Mouse (Mus musculus) layer of hippocampus, postnatal 25 days (tissue): ENCODE data around the gene B4galnt2. TPM values are rescaled to one million over a fixed set of nuclear protein-coding genes. Genes with fewer than 3 reads are reported as not detected.

Experiments
- DNase-seq, 2 experiments: peaks; one replicate each; pipeline ENCODE4 v3.0.0; 2022; ENCODE audit warnings: mixed read lengths in 2 of 2, low spot score in 1 of 2; ENCODE audit errors: extremely low spot score in 1 of 2
- total RNA-seq, 2 experiments: library from RNA; stranded (reverse); gene quantifications; 2 replicates each; pipeline ENCODE4 v1.2.3; 2021

The B4galnt2 gene
- total RNA-seq, 2 experiments from 2014 or later = not detected

GRCm38 (mm10) chr11:95842074-95842681 lies 72.5 kb downstream of the B4galnt2 start, which contains the start of gene Abi3:
Abi3 (minus strand) TSS chr11:95842476.
- no peak for DNase-seq

GRCm38 (mm10) chr11:95841498-95841830 lies 73.2 kb downstream of the B4galnt2 start:
- DNase-seq = no peak

- DNase-seq = no peak
Observed at GRCm38 (mm10) chr11:95840694-95841497, 73.8 kb downstream of the B4galnt2 start.

- no peak for DNase-seq
Observed at GRCm38 (mm10) chr11:95838999-95839868, 75.5 kb downstream of the B4galnt2 start.

GRCm38 (mm10) chr11:95838598-95838997 lies 76.1 kb downstream of the B4galnt2 start:
- no peak for DNase-seq

GRCm38 (mm10) chr11:95837059-95837458 lies 77.6 kb downstream of the B4galnt2 start, which contains the start of gene Gngt2:
Gngt2 (plus strand) TSS chr11:95837216.
- DNase-seq = no peak

- no peak for DNase-seq
Observed at GRCm38 (mm10) chr11:95836433-95836832, 78.3 kb downstream of the B4galnt2 start.

GRCm38 (mm10) chr11:95835832-95836231 lies 78.9 kb downstream of the B4galnt2 start:
- DNase-seq = no peak

GRCm38 (mm10) chr11:95834742-95835710 lies 79.7 kb downstream of the B4galnt2 start:
- DNase-seq = no peak

GRCm38 (mm10) chr11:95834143-95834667 lies 80.5 kb downstream of the B4galnt2 start:
- no peak for DNase-seq

- DNase-seq = no peak
Observed at GRCm38 (mm10) chr11:95833631-95834142, 81.0 kb downstream of the B4galnt2 start.

- DNase-seq = no peak
Observed at GRCm38 (mm10) chr11:95833006-95833570, 81.6 kb downstream of the B4galnt2 start.

- DNase-seq = no peak
Observed at GRCm38 (mm10) chr11:95832129-95833005, 82.3 kb downstream of the B4galnt2 start.

GRCm38 (mm10) chr11:95831641-95832040 lies 83.0 kb downstream of the B4galnt2 start:
- DNase-seq = no peak

GRCm38 (mm10) chr11:95831276-95831619 lies 83.4 kb downstream of the B4galnt2 start:
- DNase-seq = no peak

GRCm38 (mm10) chr11:95830411-95831275 lies 84.0 kb downstream of the B4galnt2 start:
- DNase-seq = no peak

- no peak for DNase-seq
Observed at GRCm38 (mm10) chr11:95829526-95830050, 85.1 kb downstream of the B4galnt2 start.
